ENCODE assay signal across 13 mouse cellular contexts in genomic region chr2:135838135-135838534, GRCm38 (mm10).
A peak's percentile ranks its signal among the peaks of the same experiment; 100 is the strongest.
DNase-seq lines count a peak whose midpoint lies in the region; ATAC-seq lines count a peak whose summit lies in the region.
"Had no signal": no experiment of that assay in that cellular context is flagged by ENCODE, and none has a peak within 500 bp of the region (broad histone marks: within the 10 kb centered on the region; RNA-seq: fewer than 3 reads in every experiment).

No protein-coding gene starts in this region.

- H3K36me3 ChIP-seq in heart, embryonic 12.5 days: no peaks in the 10 kb centered on the region
- no peaks in the 10 kb centered on the region for H3K36me3 ChIP-seq in heart, embryonic 16.5 days (ENCODE audit: control insufficient read depth, insufficient read depth)
- H3K36me3 ChIP-seq: embryonic facial prominence, embryonic 12.5 days; forebrain, embryonic 15.5 days; hindbrain, embryonic 15.5 days had no signal

- no peak overlapping the region for H3K9ac ChIP-seq in heart, embryonic 12.5 days
- H3K9ac ChIP-seq in heart, embryonic 16.5 days (ENCODE audit: low read length): no peak overlapping the region
- H3K9ac ChIP-seq: embryonic facial prominence, embryonic 12.5 days; forebrain, embryonic 15.5 days; hindbrain, embryonic 15.5 days had no signal

- H3K9me3 ChIP-seq in heart, embryonic 12.5 days (replicated peaks): no peaks in the 10 kb centered on the region
- H3K9me3 ChIP-seq in heart, embryonic 16.5 days (replicated peaks; ENCODE audit: control insufficient read depth, low read length): no peaks in the 10 kb centered on the region
- H3K9me3 ChIP-seq: embryonic facial prominence, embryonic 12.5 days; forebrain, embryonic 15.5 days; hindbrain, embryonic 15.5 days had no signal

- peak overlapping the region; percentile 34; the same call in 1 of the 2 replicates for H3K4me2 ChIP-seq in heart, embryonic 12.5 days
- peak overlapping the region; percentile 16; the same call in 1 of the 2 replicates for H3K4me2 ChIP-seq in heart, embryonic 16.5 days (ENCODE audit: low read depth, low read length)
- H3K4me2 ChIP-seq: embryonic facial prominence, embryonic 12.5 days; forebrain, embryonic 15.5 days; hindbrain, embryonic 15.5 days had no signal

- DNase-seq in cerebellum, adult 9-11 months: peak; percentile 48
- no peak for DNase-seq in cerebellum, postnatal 10 days
- DNase-seq in heart, postnatal 36 days: no peak
- no peak for DNase-seq in heart, adult 8-10 months (ENCODE audit: low spot score)
- no peak for DNase-seq in thymus, adult 18-20 months
- DNase-seq: adrenal gland, postnatal 10 days; gastrocnemius, postnatal 36 days had no signal

- ATAC-seq in heart, embryonic 12.5 days (ENCODE audit: insufficient number of reproducible peaks, low FRiP score): no peak
- ATAC-seq in heart, embryonic 16.5 days (replicated peaks; ENCODE audit: extremely low read depth, insufficient read depth, low FRiP score): peak; percentile 45; the same call in 1 of the 2 replicates
- ATAC-seq: intestine, embryonic 16.5 days had no signal

- intact Hi-C loops in heart, postnatal 36 days (cut with DNase I): no loop called here

- H3K27ac ChIP-seq in heart, embryonic 12.5 days (ENCODE audit: poor library complexity, severe bottlenecking): no peak overlapping the region
- no peak overlapping the region for H3K27ac ChIP-seq in heart, embryonic 16.5 days (ENCODE audit: low read length)
- H3K27ac ChIP-seq: embryonic facial prominence, embryonic 12.5 days; forebrain, embryonic 15.5 days; hindbrain, embryonic 15.5 days had no signal

- no peak overlapping the region for H3K4me3 ChIP-seq in heart, embryonic 12.5 days
- no peak overlapping the region for H3K4me3 ChIP-seq in heart, embryonic 16.5 days (ENCODE audit: low read length)
- H3K4me3 ChIP-seq: embryonic facial prominence, embryonic 12.5 days; forebrain, embryonic 15.5 days; hindbrain, embryonic 15.5 days had no signal

- peaks cover 27% of the 10 kb centered on the region for H3K4me1 ChIP-seq in heart, embryonic 12.5 days (replicated peaks)
- peaks cover 22% of the 10 kb centered on the region for H3K4me1 ChIP-seq in heart, embryonic 16.5 days (ENCODE audit: control insufficient read depth, insufficient read depth, low read length)
- H3K4me1 ChIP-seq: embryonic facial prominence, embryonic 12.5 days; hindbrain, embryonic 15.5 days had no signal

- no peaks in the 10 kb centered on the region for H3K27me3 ChIP-seq in heart, embryonic 12.5 days (replicated peaks)
- H3K27me3 ChIP-seq in heart, embryonic 16.5 days (ENCODE audit: control insufficient read depth, insufficient read depth, low read length): no peaks in the 10 kb centered on the region
- H3K27me3 ChIP-seq: embryonic facial prominence, embryonic 12.5 days; forebrain, embryonic 15.5 days; hindbrain, embryonic 15.5 days had no signal
